Mouse (Mus musculus): ENCODE results near the gene Ano1.

Ano1 gene

GRCm38 (mm10) chr7:144583619-144584018, 168.2 kb downstream of the Ano1 start:
- peak; percentile 64 for DNase-seq (ENCODE audit: low read depth, low spot score)

DNA sequence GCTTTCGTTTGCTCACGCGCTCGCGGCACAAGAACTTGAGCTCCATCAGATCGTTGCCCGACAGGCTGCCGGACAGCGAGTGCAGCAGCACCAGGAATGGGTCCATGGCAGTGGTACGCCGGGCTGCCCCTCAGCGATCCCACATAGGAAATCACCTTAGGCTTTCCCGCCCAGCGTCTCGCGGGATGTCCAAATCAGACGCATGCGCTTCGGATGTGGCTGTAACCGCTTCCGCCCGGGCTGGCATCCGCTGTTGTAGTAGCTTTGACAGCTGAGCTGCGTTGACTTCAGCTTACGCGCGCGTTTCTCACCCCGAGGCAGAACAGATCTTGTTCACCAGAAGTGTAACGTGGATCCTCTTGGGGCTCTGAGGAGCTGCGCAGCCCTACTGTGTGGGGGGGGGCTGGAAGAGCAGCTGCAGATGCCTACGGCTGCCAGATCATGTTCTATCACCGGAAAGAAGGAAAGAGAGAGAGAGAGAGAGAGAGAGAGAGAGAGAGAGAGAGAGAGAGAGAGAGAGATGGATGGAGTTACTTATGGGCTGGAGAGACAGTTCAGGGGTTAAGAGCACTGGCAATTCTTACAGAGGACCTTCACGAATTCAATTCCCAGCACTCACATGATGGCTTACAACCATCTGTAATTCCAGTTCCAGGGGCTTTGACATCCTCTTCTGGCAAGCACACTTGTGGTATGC, 169.3 kb downstream of the Ano1 start, which contains the start of gene Fadd:
Gene Fadd (minus strand): TSS at position 180 of the 697 bp plus-strand sequence.
- peak; percentile 92 for DNase-seq (ENCODE audit: low read depth, low spot score)

DNA sequence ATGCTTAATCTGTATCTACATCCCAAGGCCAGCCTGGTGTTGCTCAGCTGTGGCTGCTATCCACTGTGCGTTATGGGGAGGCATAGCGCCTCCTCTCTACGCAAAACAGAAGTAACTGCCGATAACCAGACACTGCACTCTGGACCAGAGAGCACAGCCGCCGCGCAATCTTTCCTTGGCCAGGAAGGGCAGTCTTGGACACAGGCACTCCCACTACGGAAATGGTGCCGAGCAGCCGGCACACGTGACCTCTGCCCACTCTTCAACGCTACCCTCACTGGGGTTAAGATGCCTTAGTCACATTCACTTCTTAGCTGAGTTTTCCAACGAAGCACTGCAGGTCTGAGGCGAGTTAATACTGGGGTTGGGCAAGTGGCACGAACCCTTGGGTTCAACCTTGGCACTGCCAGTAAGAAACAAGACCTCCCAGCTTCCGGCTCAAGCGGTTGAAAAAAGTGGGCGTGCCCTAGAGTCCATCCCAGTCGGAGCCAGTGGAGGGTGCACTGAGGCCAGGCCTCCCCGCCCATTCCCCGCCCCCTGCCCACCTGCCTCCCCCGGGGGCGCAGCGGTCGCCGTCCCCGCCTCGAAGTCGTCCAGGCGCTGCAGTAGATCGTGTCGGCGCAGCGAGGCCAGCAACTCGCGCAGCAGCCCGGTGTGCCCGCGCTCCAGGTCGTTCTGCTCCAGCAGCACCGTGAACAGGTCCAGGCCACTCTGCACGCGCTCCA, 170.1 kb downstream of the Ano1 start:
- DNase-seq (ENCODE audit: low read depth, low spot score) = peak; percentile 74

DNA sequence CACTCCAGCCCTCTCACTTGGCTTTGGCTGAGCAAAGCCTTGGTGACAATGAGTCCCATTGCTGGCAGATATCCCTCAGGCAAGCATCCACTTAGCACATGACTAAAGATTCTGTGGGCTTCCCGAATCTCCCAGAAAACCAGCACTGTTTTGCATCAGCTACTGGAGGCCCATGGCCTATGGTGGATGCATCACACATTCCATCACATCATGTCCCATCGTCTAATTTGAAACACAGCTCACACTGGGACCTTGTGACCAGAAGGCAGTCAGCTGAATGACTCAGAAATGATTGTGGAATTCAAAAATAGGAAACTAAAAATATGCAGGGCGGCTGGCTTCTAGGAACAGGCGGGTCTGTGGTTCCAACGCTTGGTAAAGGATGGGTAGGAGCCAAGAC, 173.9 kb downstream of the Ano1 start:
- DNase-seq (ENCODE audit: low read depth, low spot score) = no peak

DNA sequence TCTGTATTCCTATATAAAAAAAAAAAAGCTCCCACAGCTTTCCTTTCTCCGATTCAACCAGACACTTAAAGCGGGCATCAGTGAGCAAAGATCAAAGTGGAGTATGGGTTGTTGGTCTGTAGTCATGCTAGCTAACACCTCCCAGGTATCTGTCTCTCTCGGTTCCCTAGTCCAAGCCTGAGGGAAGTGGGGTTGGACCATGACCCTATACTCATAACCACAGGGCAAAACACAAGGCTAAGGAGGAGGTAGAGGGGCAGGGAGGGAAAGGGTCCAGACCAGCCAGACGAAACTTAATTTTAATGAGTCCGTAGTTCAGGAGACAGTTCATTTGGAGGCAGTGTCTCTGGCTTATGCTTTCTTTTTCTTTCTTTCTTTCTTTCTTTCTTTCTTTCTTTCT, 179.5 kb downstream of the Ano1 start:
- no peak for DNase-seq (ENCODE audit: low read depth, low spot score)

GRCm38 (mm10) chr7:144571598-144571997, 180.2 kb downstream of the Ano1 start:
- no peak for DNase-seq (ENCODE audit: low read depth, low spot score)

- no peak for DNase-seq (ENCODE audit: low read depth, low spot score)
Measured at GRCm38 (mm10) chr7:144569428-144569827, 182.3 kb downstream of the Ano1 start.

DNA sequence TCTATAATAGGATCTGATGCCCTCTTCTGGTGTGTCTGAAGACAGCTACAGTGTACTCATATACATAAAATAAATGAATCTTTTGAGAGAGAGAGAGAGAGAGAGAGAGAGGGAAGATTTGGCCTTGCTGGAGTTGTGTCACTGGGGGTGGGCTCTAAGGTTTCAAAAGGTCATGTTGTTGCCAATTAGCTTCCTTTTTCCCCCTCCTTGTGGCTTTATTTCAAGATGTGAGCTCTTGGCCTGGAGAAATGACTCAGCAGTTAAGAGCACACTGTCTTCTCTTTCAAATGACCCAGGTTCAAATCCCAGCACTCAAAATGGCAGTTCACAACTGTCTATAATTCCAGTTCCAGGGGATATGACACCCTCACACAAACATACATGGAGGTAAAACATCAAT, 183.7 kb downstream of the Ano1 start:
- no peak for DNase-seq (ENCODE audit: low read depth, low spot score)

DNA sequence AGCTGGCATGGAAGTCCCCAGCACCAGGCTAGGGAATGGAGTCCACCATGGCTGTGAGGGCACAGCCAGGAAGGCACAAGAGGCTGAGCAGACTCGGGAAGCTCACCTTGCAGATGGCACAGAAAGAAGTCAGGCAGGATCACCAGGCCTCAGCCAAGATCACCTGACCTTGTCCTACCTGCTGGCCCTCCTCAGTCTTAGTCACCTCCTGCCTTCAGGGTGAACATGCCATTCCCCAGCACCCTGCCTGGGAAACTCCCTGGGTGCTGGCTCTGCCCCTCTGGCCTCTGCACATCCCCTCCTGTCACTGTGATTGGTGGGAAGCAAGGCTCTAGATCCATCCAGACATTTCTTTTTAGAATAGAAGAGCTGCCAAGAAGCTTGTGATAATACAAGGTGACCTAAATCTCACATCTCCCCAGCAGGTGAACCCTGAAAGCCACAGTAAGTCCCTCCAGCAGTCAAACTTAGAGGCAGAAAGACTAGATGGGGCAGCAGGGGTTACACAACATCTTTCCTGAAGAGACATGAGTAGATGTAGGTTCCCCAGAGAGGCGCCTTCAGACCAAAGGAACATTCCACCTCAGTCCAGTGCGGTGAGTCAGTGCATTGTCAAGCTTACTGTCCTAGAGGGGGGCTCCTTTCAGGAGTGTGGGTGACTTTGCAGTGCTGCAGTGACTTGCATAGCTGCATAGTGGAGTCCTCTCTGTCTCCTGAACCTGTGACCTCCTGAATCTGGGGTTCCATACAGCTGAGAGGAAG, 184.7 kb downstream of the Ano1 start:
- DNase-seq (ENCODE audit: low read depth, low spot score) = no peak

DNA sequence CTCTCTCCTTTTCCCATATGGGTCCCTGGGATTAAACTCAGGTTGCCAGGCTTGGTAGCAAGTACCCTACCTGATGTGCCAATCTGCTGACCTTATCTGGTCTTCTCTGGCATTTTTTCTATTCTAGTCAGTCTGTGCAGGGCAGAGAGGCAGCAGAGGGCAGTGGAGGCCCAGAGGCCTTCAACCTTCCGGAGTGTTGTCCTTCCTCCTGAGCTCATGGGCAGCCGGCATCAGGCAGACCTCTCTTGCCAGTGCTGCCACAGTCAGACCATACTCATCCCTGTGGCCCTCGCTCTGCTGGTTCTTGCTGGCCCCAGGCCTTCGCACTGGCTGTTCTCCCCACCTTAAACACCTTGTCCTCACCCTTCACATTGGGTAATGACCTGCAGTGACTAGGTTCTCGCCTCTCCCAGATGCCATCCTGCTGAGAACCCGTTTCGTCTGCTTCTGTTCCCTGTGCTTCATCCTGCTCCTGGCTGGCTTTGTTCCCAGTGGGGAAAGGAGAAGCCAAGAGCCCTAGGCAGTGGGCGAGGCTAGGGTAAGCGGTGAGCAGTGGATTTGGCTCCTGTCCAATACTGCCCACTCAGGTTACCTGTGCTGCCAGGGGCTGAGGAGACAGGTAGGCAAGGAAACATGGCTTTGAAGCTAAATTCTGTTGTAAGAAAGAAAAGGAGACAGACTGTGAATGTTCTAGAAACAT, 188.2 kb downstream of the Ano1 start:
- DNase-seq (ENCODE audit: low read depth, low spot score) = no peak

DNA sequence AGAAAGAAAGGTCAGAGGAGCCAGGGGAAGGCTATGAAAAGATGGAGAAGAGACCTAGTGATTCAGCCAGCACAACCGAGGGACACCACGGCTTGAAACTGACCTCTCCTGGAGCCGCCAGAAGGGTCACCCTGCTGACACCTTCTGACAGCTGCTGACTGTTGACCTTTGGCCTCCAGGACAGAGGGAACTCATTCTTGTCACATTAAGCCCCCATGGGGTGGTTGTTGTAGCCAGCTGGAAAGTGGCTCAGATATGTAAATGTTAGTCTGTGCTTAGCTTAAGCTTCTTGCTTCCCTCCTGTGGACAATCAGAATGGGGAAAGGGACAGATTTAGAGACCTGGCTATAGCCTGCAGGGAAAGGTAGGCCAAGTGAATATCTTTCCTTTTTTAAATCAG, 189.8 kb downstream of the Ano1 start:
- peak; percentile 59 for DNase-seq (ENCODE audit: low read depth, low spot score)

DNA sequence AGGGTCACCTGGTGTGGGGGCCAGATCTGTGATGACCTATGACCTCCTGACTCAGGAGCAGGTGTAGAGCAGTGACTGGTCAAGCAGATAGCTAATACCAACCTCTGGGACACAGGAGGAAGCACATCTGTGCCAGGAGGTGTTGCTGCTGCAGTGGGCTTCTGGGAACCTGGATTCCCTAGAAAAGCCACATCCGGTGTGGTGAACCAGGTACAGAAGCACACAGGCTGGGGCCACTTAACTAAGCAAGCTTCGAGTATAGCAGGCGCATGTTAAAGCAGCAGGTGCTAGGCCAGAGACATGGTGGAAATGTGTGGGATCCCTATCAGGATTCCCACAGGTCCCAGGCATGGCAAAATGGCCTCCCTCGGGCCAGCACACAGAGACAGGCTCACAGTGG, 191.2 kb downstream of the Ano1 start:
- DNase-seq (ENCODE audit: low read depth, low spot score) = no peak

DNA sequence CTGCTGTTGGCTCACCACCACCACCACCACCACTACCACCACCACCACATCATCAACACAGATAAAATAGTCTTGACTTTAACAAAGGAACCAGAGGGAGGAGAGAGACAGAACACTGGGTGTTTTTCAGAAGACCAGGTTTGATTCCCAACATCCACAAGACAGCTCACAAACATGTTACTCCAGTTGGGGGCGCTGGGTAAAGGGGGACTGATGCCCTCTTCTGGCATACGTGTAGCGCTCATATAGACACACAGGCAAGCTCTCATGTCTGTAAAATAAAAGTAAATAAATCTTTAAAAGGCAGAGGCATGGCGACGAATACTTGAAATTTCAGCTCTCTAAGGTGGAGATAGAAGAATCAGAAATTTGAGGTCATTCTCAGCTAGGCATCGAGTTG, 193.2 kb downstream of the Ano1 start:
- DNase-seq (ENCODE audit: low read depth, low spot score) = no peak

DNA sequence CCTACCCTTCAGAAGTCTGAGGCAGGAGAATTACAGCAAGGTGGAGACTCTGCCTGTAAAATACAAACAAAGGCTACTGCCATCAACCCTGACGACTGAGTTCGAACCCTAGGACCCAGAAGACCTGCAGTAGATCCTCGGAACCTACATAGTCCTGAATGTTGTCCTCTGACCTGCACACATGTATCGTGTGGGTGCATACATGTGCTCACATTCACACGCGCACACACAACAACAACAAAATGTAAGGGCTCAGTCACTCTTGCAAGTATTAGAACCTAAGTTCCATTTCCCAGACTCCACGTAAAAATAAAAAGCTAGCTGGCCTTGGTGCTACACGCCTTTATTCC, 197.7 kb downstream of the Ano1 start:
- DNase-seq (ENCODE audit: low read depth, low spot score) = no peak

GRCm38 (mm10) chr7:144553237-144554122, 198.3 kb downstream of the Ano1 start, which contains the start of gene Ppfia1:
Gene Ppfia1 (minus strand): TSS chr7:144553729.
- DNase-seq (ENCODE audit: low read depth, low spot score) = peak; percentile 95

DNA sequence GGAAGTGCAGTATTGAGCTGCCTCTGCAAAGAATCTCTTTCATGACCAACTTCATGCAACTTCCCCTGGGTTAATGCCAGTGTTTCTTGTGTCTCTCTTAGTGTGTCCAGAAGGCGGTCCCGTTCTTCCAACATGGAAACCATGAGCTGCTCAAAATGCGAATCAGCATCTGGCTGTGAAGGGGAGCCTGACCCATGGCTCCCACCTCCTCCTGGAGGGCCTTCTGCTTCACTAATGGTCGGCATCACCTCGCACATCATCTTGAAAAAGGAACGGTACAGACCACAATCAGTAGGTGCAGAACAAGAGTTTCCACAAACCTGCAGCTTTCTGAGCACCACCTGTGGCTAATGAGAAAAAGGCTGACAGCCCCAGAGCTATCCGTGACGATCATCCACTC, 199.5 kb downstream of the Ano1 start:
- no peak for DNase-seq (ENCODE audit: low read depth, low spot score)

DNA sequence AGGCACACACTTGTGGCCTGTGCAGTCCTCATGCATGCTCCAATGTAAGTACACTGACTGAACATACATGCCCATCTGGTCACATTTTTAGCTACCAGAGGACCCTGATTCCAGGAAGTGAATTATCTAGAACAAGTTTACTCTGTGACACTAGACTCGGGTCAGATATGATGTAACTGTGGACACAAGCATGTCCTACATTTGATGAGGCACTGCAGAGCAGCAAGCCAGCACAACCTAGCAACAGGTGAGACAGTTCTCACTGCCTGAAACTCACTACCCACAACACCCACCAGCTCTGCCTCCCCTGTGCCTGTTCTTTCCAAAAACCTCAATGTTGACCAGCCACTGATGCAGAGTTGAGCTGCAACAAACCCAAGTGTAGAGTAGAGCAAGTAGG, 201.0 kb downstream of the Ano1 start:
- no peak for DNase-seq (ENCODE audit: low read depth, low spot score)

- no peak for DNase-seq (ENCODE audit: low read depth, low spot score)
Measured at GRCm38 (mm10) chr7:144549904-144550566, 201.7 kb downstream of the Ano1 start.

DNA sequence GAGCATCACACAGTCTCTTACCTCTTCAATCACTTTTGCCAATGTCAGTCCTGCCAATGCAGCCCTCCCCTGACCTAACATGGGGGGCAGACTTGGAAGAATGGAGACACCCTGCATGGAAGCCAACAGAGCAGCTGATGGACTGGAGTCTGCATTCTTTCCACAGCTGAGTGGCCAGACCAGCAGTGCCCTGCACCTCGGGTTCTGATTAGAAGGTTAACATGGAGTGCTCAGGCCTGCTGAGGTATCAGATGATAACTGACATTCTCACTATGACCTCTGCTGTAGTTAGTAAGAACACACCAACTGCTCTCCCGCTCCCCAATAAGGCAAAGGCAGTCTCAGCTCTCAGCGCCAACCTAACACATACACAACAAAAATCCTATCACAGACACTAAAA, 206.5 kb downstream of the Ano1 start:
- no peak for DNase-seq (ENCODE audit: low read depth, low spot score)

DNA sequence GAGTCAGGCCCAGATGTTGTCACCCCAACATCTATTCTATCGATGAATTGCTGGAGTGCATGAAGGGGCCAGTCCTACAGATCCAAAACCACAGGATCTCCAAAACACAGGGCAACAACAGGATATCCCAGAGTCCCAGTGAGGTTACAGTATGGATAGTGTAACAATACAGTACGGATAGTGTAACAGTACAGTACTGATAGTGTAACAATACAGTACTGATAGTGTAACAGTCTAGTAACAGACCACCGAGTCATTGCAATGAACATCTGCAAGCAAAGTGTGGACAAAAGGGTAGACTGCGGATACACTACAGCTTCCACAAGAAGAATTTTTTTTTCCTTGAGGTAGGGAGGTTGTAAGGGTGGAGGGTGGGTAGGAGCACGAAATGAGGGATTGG, 210.4 kb downstream of the Ano1 start:
- no peak for DNase-seq (ENCODE audit: low read depth, low spot score)

Measured in ES-CJ7 (cell line).